Mouse (Mus musculus) embryonic fibroblast, embryonic 13.5 days (primary cell): ENCODE data around the gene Tbxas1. TPM values are rescaled to one million over a fixed set of nuclear protein-coding genes. Genes with fewer than 3 reads are reported as not detected.

Experiments used
- H3K27ac ChIP-seq: 2 replicates; pipeline ENCODE4 v1.5.1; 2012; ENCODE audit warnings: low read length, control low read depth, inconsistent platforms; ENCODE audit not compliant: insufficient read depth
- H3K4me1 ChIP-seq: 2 replicates; pipeline ENCODE4 v1.6.1; 2011; ENCODE audit warnings: low read length; ENCODE audit not compliant: control insufficient read depth, insufficient read depth
- H3K4me3 ChIP-seq: 2 replicates; pipeline ENCODE4 v1.5.1; 2011; ENCODE audit warnings: mild to moderate bottlenecking, control low read depth, low read length; ENCODE audit not compliant: insufficient read depth
- CTCF ChIP-seq: IDR thresholded peaks from 2 replicates; pipeline ENCODE4 v1.5.1; 2011; ENCODE audit warnings: mild to moderate bottlenecking, control low read depth, low read length, moderate library complexity, borderline replicate concordance; ENCODE audit not compliant: insufficient read depth
- POLR2A ChIP-seq: IDR thresholded peaks from 2 replicates; pipeline ENCODE4 v1.6.1; 2011; ENCODE audit warnings: low read depth, mild to moderate bottlenecking, control low read depth, low read length, moderate library complexity
- polyA plus RNA-seq: library from polyadenylated mRNA; stranded (reverse); fragments of >200 nt; gene quantifications from 2 replicates; pipeline ENCODE4 v1.2.4, GENCODE M21; 2011; ENCODE audit warnings: low read depth; ENCODE audit not compliant: missing spikeins, insufficient read length

Tbxas1 gene
- polyA plus RNA-seq, 1 experiment = 0.86 TPM

GRCm38 (mm10) chr6:38945681-38946080 lies 70.5 kb downstream of the Tbxas1 start:
- TF ChIP-seq CTCF = no peak
- no peak for TF ChIP-seq POLR2A

GRCm38 (mm10) chr6:38947282-38947681 lies 72.1 kb downstream of the Tbxas1 start:
- no peak overlapping the region for H3K4me3 ChIP-seq
- TF ChIP-seq CTCF = no peak
- TF ChIP-seq POLR2A = no peak
- peaks cover 17% of the 10 kb centered on the region for H3K4me1 ChIP-seq
- H3K27ac ChIP-seq = no peak overlapping the region; the same call in 1 of the 2 replicates

More at GRCm38 (mm10) chr6:38945681-38946080, 70.5 kb downstream of the Tbxas1 start:
- H3K4me3 ChIP-seq = no peak overlapping the region
- H3K27ac ChIP-seq = no peak overlapping the region
- peaks cover 10% of the 10 kb centered on the region; the same call in 1 of the 2 replicates for H3K4me1 ChIP-seq

GRCm38 (mm10) chr6:38949683-38950161 lies 74.5 kb downstream of the Tbxas1 start:
- no peak for TF ChIP-seq POLR2A
- no peak for TF ChIP-seq CTCF
- H3K27ac ChIP-seq = peak overlapping the region; percentile 95
- no peak overlapping the region for H3K4me3 ChIP-seq
- H3K4me1 ChIP-seq = peaks cover 17% of the 10 kb centered on the region

DNA sequence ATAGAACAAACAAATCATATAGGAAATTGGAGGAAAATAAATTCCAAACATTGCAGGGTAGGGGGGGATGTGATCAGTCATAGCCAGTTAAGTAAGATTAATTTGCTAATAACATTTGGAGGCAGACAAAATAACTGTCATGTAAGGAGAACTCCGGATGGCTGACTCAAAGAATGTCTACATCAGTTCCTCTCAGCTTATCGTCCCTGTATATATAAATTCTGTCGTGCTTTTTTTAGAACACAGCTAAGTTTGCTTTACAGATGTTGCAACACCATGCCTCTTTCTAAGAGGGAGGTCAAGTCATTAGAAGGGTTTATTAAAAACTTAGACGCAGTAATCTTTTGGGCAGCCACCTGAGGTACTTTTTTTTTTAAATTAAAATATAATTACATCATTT lies 75.1 kb downstream of the Tbxas1 start:
- H3K27ac ChIP-seq = peak overlapping the region; percentile 95
- H3K4me3 ChIP-seq = no peak overlapping the region
- H3K4me1 ChIP-seq = peaks cover 17% of the 10 kb centered on the region
- TF ChIP-seq POLR2A (no peak), CTCF (no peak)

- TF ChIP-seq POLR2A = no peak
- no peak for TF ChIP-seq CTCF
- no peak overlapping the region for H3K4me3 ChIP-seq
- peak overlapping the region; percentile 86 for H3K27ac ChIP-seq
- H3K4me1 ChIP-seq = peaks cover 17% of the 10 kb centered on the region
Observed at GRCm38 (mm10) chr6:38950838-38951237, 75.6 kb downstream of the Tbxas1 start.

- peaks cover 13% of the 10 kb centered on the region for H3K4me1 ChIP-seq
- TF ChIP-seq CTCF = no peak
- no peak for TF ChIP-seq POLR2A
- H3K4me3 ChIP-seq = no peak overlapping the region
- H3K27ac ChIP-seq = peak overlapping the region; percentile 64
Observed at GRCm38 (mm10) chr6:38956641-38957040, 81.4 kb downstream of the Tbxas1 start.

- H3K4me1 ChIP-seq = peaks cover 15% of the 10 kb centered on the region
- TF ChIP-seq POLR2A (no peak), CTCF (no peak)
- no peak overlapping the region for H3K4me3 ChIP-seq
- peak overlapping the region; percentile 62 for H3K27ac ChIP-seq
Observed at GRCm38 (mm10) chr6:38957246-38957645, 82.0 kb downstream of the Tbxas1 start.

- TF ChIP-seq POLR2A (no peak), CTCF (no peak)
- Histone ChIP-seq H3K27ac (no peak overlapping the region), H3K4me3 (no peak overlapping the region), H3K4me1 (peaks cover 15% of the 10 kb centered on the region)
Observed at GRCm38 (mm10) chr6:38959502-38959901, 84.3 kb downstream of the Tbxas1 start.

DNA sequence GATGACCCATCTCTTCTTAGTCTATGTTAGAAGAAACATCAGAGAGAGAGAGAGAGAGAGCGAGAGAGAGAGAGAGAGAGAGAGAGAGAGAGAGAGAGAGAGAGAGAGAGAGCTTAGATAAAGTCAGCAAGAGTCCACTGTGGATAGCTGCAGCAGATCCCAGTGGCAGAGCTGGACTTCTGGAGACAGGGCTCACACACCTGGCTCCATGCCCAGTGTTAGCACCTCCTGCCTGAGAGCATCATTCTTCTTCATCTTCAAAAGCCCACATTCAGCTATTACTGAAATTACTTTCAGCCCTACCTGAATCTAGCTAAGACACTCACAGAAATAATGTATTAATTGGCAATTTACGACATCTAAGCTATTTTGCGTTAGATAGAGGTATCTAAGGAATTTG lies 85.2 kb downstream of the Tbxas1 start:
- TF ChIP-seq POLR2A (no peak), CTCF (no peak)
- Histone ChIP-seq H3K27ac (peak overlapping the region; percentile 6; the same call in 1 of the 2 replicates), H3K4me3 (no peak overlapping the region), H3K4me1 (peaks cover 15% of the 10 kb centered on the region)

DNA sequence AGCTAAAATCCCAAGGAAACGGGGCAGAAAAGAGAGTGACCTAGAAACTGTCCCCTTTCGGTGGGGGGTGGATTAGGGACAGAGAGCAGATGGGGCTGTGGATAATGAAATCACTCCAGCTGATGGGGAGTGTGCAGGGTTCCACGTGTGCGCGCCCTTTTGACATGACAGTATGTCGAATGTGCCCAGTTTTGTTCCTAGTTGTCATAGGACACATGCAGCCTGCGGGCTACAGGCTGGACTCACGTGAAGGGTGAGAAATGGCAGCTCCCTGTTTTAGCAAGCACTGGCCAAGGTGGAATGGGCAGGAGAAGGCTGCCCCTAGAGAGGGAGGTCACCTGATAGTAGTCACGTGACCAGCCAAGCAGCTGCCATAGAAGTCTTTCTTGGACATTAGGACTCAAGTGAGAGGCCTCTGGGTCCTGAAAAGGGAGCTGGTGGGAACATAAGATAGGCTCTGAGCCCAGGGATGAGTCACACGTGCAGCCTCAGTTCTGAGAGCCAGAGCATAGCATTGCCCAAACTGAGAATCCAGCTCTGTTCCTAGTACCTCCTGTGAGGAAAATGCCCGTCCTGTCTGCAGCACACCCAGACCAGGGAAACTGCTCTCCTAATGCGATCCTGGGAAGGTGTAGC lies 85.7 kb downstream of the Tbxas1 start:
- no peak for TF ChIP-seq CTCF
- no peak for TF ChIP-seq POLR2A
- peaks cover 17% of the 10 kb centered on the region for H3K4me1 ChIP-seq
- peak overlapping the region; percentile 6; the same call in 1 of the 2 replicates for H3K27ac ChIP-seq
- no peak overlapping the region for H3K4me3 ChIP-seq

DNA sequence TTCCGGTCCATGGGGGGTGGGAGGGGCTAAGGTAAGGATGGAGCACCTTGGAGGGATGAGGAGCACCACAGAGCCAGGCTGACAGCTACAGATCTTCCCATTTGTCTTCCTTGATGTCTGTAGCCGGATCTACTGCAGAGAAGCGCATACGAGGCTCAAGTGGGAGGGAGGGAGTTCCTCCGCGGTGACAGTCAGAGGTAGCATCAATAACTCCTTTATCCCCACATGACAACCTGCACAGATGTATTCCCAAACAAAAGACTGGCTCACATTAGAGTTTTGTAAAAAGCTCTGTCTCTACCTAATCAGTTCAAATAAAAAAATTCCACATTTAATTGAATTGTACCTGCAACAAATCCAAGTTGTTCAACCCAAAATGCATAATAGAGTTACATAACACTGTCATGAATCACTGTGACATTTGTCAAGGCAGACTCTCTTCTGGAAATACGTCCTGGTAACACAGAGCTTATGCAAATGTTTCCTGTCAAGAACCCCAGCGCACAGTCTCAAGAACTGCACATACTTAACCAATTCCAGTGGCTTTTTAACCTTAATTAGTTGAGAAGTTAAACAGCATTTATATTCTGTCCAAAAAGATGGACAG lies 86.3 kb downstream of the Tbxas1 start:
- Histone ChIP-seq H3K4me3 (no peak overlapping the region), H3K27ac (no peak overlapping the region; the same call in 1 of the 2 replicates), H3K4me1 (peaks cover 17% of the 10 kb centered on the region)
- TF ChIP-seq POLR2A (no peak), CTCF (no peak)
